Mouse (Mus musculus): ENCODE results near the gene Fndc9. TPM values are rescaled to one million over a fixed set of nuclear protein-coding genes. Genes with fewer than 3 reads are reported as not detected.

Fndc9 gene
- polyA plus RNA-seq, 1 experiment from 2014 or later, result 0.65 TPM

GRCm38 (mm10) chr11:46258749-46259148, 23.4 kb downstream of the Fndc9 start:
- Histone ChIP-seq H3K27ac (ENCODE audit: low read depth, low read length) (no peak overlapping the region), H3K4me3 (ENCODE audit: low read depth, low read length) (no peak overlapping the region), H3K36me3 (ENCODE audit: control insufficient read depth, insufficient read depth, low read length) (peaks cover 8% of the 10 kb centered on the region; the same call in 1 of the 2 replicates), H3K9ac (ENCODE audit: low read length) (no peak overlapping the region), H3K27me3 (ENCODE audit: control insufficient read depth, insufficient read depth, low read length) (no peaks in the 10 kb centered on the region), H3K4me2 (ENCODE audit: low read depth, low read length, severe bottlenecking) (no peak overlapping the region), H3K4me1 (replicated peaks; ENCODE audit: control insufficient read depth, insufficient read depth, low read length) (no peaks in the 10 kb centered on the region), H3K9me3 (ENCODE audit: control insufficient read depth, low read length) (peaks cover 4% of the 10 kb centered on the region; the same call in 1 of the 2 replicates)
- 93% methylated on average over 8 of the region's 8 CpGs for WGBS
- ATAC-seq (replicated peaks; ENCODE audit: low FRiP score), result no peak
- DNase-seq (ENCODE audit: low spot score), result no peak

- Histone ChIP-seq H3K36me3 (ENCODE audit: control insufficient read depth, insufficient read depth, low read length) (no peaks in the 10 kb centered on the region; the same call in 1 of the 2 replicates), H3K9ac (ENCODE audit: low read length) (no peak overlapping the region), H3K9me3 (ENCODE audit: control insufficient read depth, low read length) (no peaks in the 10 kb centered on the region), H3K27me3 (ENCODE audit: control insufficient read depth, insufficient read depth, low read length) (no peaks in the 10 kb centered on the region), H3K4me3 (ENCODE audit: low read depth, low read length) (no peak overlapping the region), H3K27ac (ENCODE audit: low read depth, low read length) (no peak overlapping the region), H3K4me2 (ENCODE audit: low read depth, low read length, severe bottlenecking) (no peak overlapping the region), H3K4me1 (replicated peaks; ENCODE audit: control insufficient read depth, insufficient read depth, low read length) (no peaks in the 10 kb centered on the region)
- ATAC-seq (replicated peaks; ENCODE audit: low FRiP score) (no peak), DNase-seq (ENCODE audit: low spot score) (no peak)
- 83% methylated on average over 3 of the region's 3 CpGs for WGBS
These were observed 27.5 kb downstream of the Fndc9 start for GRCm38 (mm10) chr11:46262854-46263253.

GRCm38 (mm10) chr11:46263291-46263690, 28.0 kb downstream of the Fndc9 start:
- no peaks in the 10 kb centered on the region; the same call in 1 of the 2 replicates for H3K36me3 ChIP-seq (ENCODE audit: control insufficient read depth, insufficient read depth, low read length)
- WGBS, result 89% methylated on average over 11 of the region's 11 CpGs
- H3K4me2 ChIP-seq (ENCODE audit: low read depth, low read length, severe bottlenecking), result no peak overlapping the region
- no peaks in the 10 kb centered on the region for H3K9me3 ChIP-seq (ENCODE audit: control insufficient read depth, low read length)
- no peaks in the 10 kb centered on the region for H3K4me1 ChIP-seq (replicated peaks; ENCODE audit: control insufficient read depth, insufficient read depth, low read length)
- DNase-seq (ENCODE audit: low spot score) (no peak), ATAC-seq (replicated peaks; ENCODE audit: low FRiP score) (no peak)
- H3K27me3 ChIP-seq (ENCODE audit: control insufficient read depth, insufficient read depth, low read length), result no peaks in the 10 kb centered on the region
- no peak overlapping the region for H3K27ac ChIP-seq (ENCODE audit: low read depth, low read length)
- no peak overlapping the region for H3K9ac ChIP-seq (ENCODE audit: low read length)
- H3K4me3 ChIP-seq (ENCODE audit: low read depth, low read length), result no peak overlapping the region

- WGBS, result 83% methylated on average over 3 of the region's 3 CpGs
- H3K4me2 ChIP-seq (ENCODE audit: low read depth, low read length, severe bottlenecking), result no peak overlapping the region
- H3K27me3 ChIP-seq (ENCODE audit: control insufficient read depth, insufficient read depth, low read length), result no peaks in the 10 kb centered on the region
- H3K9ac ChIP-seq (ENCODE audit: low read length), result no peak overlapping the region
- H3K36me3 ChIP-seq (ENCODE audit: control insufficient read depth, insufficient read depth, low read length), result no peaks in the 10 kb centered on the region; the same call in 1 of the 2 replicates
- H3K9me3 ChIP-seq (ENCODE audit: control insufficient read depth, low read length), result no peaks in the 10 kb centered on the region
- H3K4me3 ChIP-seq (ENCODE audit: low read depth, low read length), result no peak overlapping the region
- DNase-seq (ENCODE audit: low spot score) (no peak), ATAC-seq (replicated peaks; ENCODE audit: low FRiP score) (no peak)
- no peaks in the 10 kb centered on the region for H3K4me1 ChIP-seq (replicated peaks; ENCODE audit: control insufficient read depth, insufficient read depth, low read length)
- no peak overlapping the region for H3K27ac ChIP-seq (ENCODE audit: low read depth, low read length)
These were observed 29.3 kb downstream of the Fndc9 start for GRCm38 (mm10) chr11:46264584-46264983.

- Histone ChIP-seq H3K36me3 (ENCODE audit: control insufficient read depth, insufficient read depth, low read length) (no peaks in the 10 kb centered on the region; the same call in 1 of the 2 replicates), H3K9me3 (ENCODE audit: control insufficient read depth, low read length) (no peaks in the 10 kb centered on the region), H3K27me3 (ENCODE audit: control insufficient read depth, insufficient read depth, low read length) (no peaks in the 10 kb centered on the region), H3K4me1 (replicated peaks; ENCODE audit: control insufficient read depth, insufficient read depth, low read length) (no peaks in the 10 kb centered on the region), H3K4me3 (ENCODE audit: low read depth, low read length) (no peak overlapping the region), H3K9ac (ENCODE audit: low read length) (no peak overlapping the region), H3K27ac (ENCODE audit: low read depth, low read length) (no peak overlapping the region), H3K4me2 (ENCODE audit: low read depth, low read length, severe bottlenecking) (no peak overlapping the region)
- 85% methylated on average over 11 of the region's 11 CpGs for WGBS
- DNase-seq (ENCODE audit: low spot score), result no peak
- no peak for ATAC-seq (replicated peaks; ENCODE audit: low FRiP score)
These were observed 29.9 kb downstream of the Fndc9 start for GRCm38 (mm10) chr11:46265031-46265786.

GRCm38 (mm10) chr11:46268991-46269390, 33.7 kb downstream of the Fndc9 start:
- peak; percentile 77 for DNase-seq (ENCODE audit: low spot score)
- no peak overlapping the region for H3K4me2 ChIP-seq (ENCODE audit: low read depth, low read length, severe bottlenecking)
- no peaks in the 10 kb centered on the region; the same call in 1 of the 2 replicates for H3K36me3 ChIP-seq (ENCODE audit: control insufficient read depth, insufficient read depth, low read length)

GRCm38 (mm10) chr11:46269391-46269790, 34.1 kb downstream of the Fndc9 start:
- WGBS, result 83% methylated on average over 9 of the region's 9 CpGs
- ATAC-seq (replicated peaks; ENCODE audit: low FRiP score), result peak; percentile 42; the same call in 1 of the 2 replicates
- no peaks in the 10 kb centered on the region; the same call in 1 of the 2 replicates for H3K36me3 ChIP-seq (ENCODE audit: control insufficient read depth, insufficient read depth, low read length)

More at GRCm38 (mm10) chr11:46268991-46269390, 33.7 kb downstream of the Fndc9 start:
- Histone ChIP-seq H3K4me3 (ENCODE audit: low read depth, low read length) (no peak overlapping the region), H3K27me3 (ENCODE audit: control insufficient read depth, insufficient read depth, low read length) (no peaks in the 10 kb centered on the region), H3K27ac (ENCODE audit: low read depth, low read length) (no peak overlapping the region), H3K9me3 (ENCODE audit: control insufficient read depth, low read length) (no peaks in the 10 kb centered on the region), H3K9ac (ENCODE audit: low read length) (no peak overlapping the region), H3K4me1 (replicated peaks; ENCODE audit: control insufficient read depth, insufficient read depth, low read length) (no peaks in the 10 kb centered on the region)
- ATAC-seq (replicated peaks; ENCODE audit: low FRiP score), result no peak
- WGBS, result 35% methylated on average over 7 of the region's 7 CpGs

GRCm38 (mm10) chr11:46269893-46270292, 34.6 kb downstream of the Fndc9 start:
- DNase-seq (ENCODE audit: low spot score), result no peak
- Histone ChIP-seq H3K4me2 (ENCODE audit: low read depth, low read length, severe bottlenecking) (no peak overlapping the region), H3K36me3 (ENCODE audit: control insufficient read depth, insufficient read depth, low read length) (no peaks in the 10 kb centered on the region; the same call in 1 of the 2 replicates), H3K4me3 (ENCODE audit: low read depth, low read length) (no peak overlapping the region), H3K9ac (ENCODE audit: low read length) (no peak overlapping the region), H3K9me3 (ENCODE audit: control insufficient read depth, low read length) (no peaks in the 10 kb centered on the region), H3K27me3 (ENCODE audit: control insufficient read depth, insufficient read depth, low read length) (no peaks in the 10 kb centered on the region), H3K27ac (ENCODE audit: low read depth, low read length) (no peak overlapping the region), H3K4me1 (replicated peaks; ENCODE audit: control insufficient read depth, insufficient read depth, low read length) (no peaks in the 10 kb centered on the region)
- ATAC-seq (replicated peaks; ENCODE audit: low FRiP score), result no peak
- WGBS, result 75% methylated on average over 3 of the region's 3 CpGs

More at GRCm38 (mm10) chr11:46269391-46269790, 34.1 kb downstream of the Fndc9 start:
- Histone ChIP-seq H3K9ac (ENCODE audit: low read length) (no peak overlapping the region), H3K27ac (ENCODE audit: low read depth, low read length) (no peak overlapping the region), H3K4me2 (ENCODE audit: low read depth, low read length, severe bottlenecking) (no peak overlapping the region), H3K4me3 (ENCODE audit: low read depth, low read length) (no peak overlapping the region), H3K4me1 (replicated peaks; ENCODE audit: control insufficient read depth, insufficient read depth, low read length) (no peaks in the 10 kb centered on the region), H3K27me3 (ENCODE audit: control insufficient read depth, insufficient read depth, low read length) (no peaks in the 10 kb centered on the region), H3K9me3 (ENCODE audit: control insufficient read depth, low read length) (no peaks in the 10 kb centered on the region)
- no peak for DNase-seq (ENCODE audit: low spot score)

Measured in forebrain, embryonic 11.5 days (tissue).